Mouse (Mus musculus) telencephalon, adult 2 months (tissue): ENCODE measurements at regions not wholly inside any gene's neighbourhood (a gene's known extent, or its start where the extent isn't known, plus 50 kb on each side); places are given as distances from the start of the nearest gene placed in this dataset.

Experiments
- DNase-seq: peaks from one replicate; pipeline ENCODE4 v3.0.0-alpha.2; 2011; ENCODE audit warnings: low read depth, low spot score

- no peak for DNase-seq
Observed at GRCm38 (mm10) chr2:145003509-145003908, 164.0 kb upstream of the Slc24a3 start.

GRCm38 (mm10) chr2:145010674-145011073, 156.9 kb upstream of the Slc24a3 start:
- no peak for DNase-seq

- DNase-seq = no peak
Observed at GRCm38 (mm10) chr2:145011221-145011620, 156.3 kb upstream of the Slc24a3 start.

GRCm38 (mm10) chr2:145015951-145016350, 151.6 kb upstream of the Slc24a3 start:
- DNase-seq = peak; percentile 21

GRCm38 (mm10) chr2:145016939-145017338, 150.6 kb upstream of the Slc24a3 start:
- DNase-seq = no peak

GRCm38 (mm10) chr2:145017625-145018167, 149.9 kb upstream of the Slc24a3 start:
- DNase-seq = no peak

GRCm38 (mm10) chr2:145047743-145048142, 119.8 kb upstream of the Slc24a3 start:
- DNase-seq = no peak

GRCm38 (mm10) chr2:145049655-145050376, 117.7 kb upstream of the Slc24a3 start:
- no peak for DNase-seq

GRCm38 (mm10) chr2:145052405-145052804, 115.1 kb upstream of the Slc24a3 start:
- DNase-seq = no peak

- DNase-seq = peak; percentile 60
Observed at GRCm38 (mm10) chr2:145056219-145056618, 111.3 kb upstream of the Slc24a3 start.

- DNase-seq = no peak
Observed at GRCm38 (mm10) chr2:145056762-145057161, 110.8 kb upstream of the Slc24a3 start.

GRCm38 (mm10) chr2:145069931-145070330, 97.6 kb upstream of the Slc24a3 start:
- no peak for DNase-seq

GRCm38 (mm10) chr2:145081926-145082325, 85.6 kb upstream of the Slc24a3 start:
- no peak for DNase-seq

- DNase-seq = no peak
Observed at GRCm38 (mm10) chr2:145084621-145085020, 82.9 kb upstream of the Slc24a3 start.

- no peak for DNase-seq
Observed at GRCm38 (mm10) chr2:145086118-145086517, 81.4 kb upstream of the Slc24a3 start.

- no peak for DNase-seq
Observed at GRCm38 (mm10) chr2:145103295-145103694, 64.3 kb upstream of the Slc24a3 start.

- DNase-seq = no peak
Observed at GRCm38 (mm10) chr2:145111615-145112014, 55.9 kb upstream of the Slc24a3 start.

- DNase-seq = no peak
Observed at GRCm38 (mm10) chr2:145115043-145115442, 52.5 kb upstream of the Slc24a3 start.
